Mouse (Mus musculus) heart, postnatal 0 days (tissue): ENCODE data around the gene Bcar3.

Experiments
- CTCF ChIP-seq: IDR thresholded peaks from 2 replicates; pipeline ENCODE4 v1.5.1; 2016; ENCODE audit warnings: antibody characterized with exemption, control low read depth, low read depth
- EP300 ChIP-seq: IDR thresholded peaks from 2 replicates; pipeline ENCODE4 v1.6.1; 2016; ENCODE audit warnings: antibody characterized with exemption, low read depth

DNA sequence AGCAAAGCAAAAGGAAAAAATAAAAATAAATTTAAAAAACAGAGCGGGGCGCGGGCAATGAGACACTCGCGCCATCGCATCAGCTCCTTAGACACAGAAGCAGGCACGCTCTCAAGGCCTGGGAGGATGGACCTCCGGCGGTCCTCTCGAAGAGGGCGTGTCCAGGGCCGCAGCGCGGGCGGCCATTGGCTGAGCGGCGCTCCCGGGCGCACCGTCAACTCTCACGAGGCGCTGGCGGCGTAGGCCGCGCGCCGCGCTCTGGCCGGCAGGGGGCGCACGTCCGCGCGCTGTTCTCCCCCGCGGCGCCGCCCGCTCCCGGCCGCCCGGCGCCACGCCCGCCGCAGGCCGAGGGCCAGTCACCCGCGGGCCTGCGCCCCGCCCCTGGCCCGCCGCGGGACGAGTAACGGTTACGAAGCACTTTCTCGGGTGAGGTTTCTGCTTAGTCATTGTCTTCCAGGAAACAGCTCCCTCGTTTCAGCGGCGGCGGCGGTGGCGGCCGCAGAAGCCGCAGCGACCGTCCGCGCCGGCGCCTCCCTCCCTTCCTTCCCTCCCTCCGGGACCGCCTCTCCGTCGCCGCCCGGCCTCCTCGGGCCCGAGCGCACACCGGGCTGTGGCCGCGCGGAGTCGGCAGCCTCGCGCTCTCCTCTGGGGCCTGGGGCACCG lies 48.6 kb upstream of the Bcar3 start, which contains the start of gene Gclm:
- TF ChIP-seq CTCF (peak; percentile 24; the same call in 1 of the 2 replicates), EP300 (no peak)
